Mouse (Mus musculus) ES-E14 (cell line): Measurements from ENCODE around the gene Tnfrsf17. TPM values are rescaled to one million over a fixed set of nuclear protein-coding genes. Genes with fewer than 3 reads are reported as not detected.

Source experiments
- DNase-seq: peaks from one replicate; pipeline ENCODE4 v3.0.0-alpha.2; 2013; ENCODE audit warnings: low read depth, low spot score
- H3K27ac ChIP-seq: 2 replicates; pipeline ENCODE4 v1.5.1; 2012; ENCODE audit warnings: low read depth, mild to moderate bottlenecking, low read length, moderate library complexity, mixed read lengths; ENCODE audit not compliant: poor library complexity, insufficient read depth, severe bottlenecking
- H3K36me3 ChIP-seq: 2 replicates; pipeline ENCODE4 v1.6.1; 2012; ENCODE audit warnings: mild to moderate bottlenecking, low read length, moderate library complexity, mixed read lengths; ENCODE audit not compliant: control insufficient read depth, poor library complexity, insufficient read depth, severe bottlenecking
- H3K4me1 ChIP-seq, 2 experiments: fragments of 150-350 bp in 1 of 2; sonication (generic) in 1 of 2; 2 replicates each; pipeline ENCODE4 v1.6.1; 2012; ENCODE audit warnings: low read length in 2 of 2, mild to moderate bottlenecking in 1 of 2, mixed read lengths in 1 of 2; ENCODE audit not compliant: control insufficient read depth in 2 of 2, insufficient read depth in 2 of 2, poor library complexity in 1 of 2
- H3K4me3 ChIP-seq, 2 experiments: fragments of 150-350 bp in 1 of 2; sonication (generic) in 1 of 2; 2 replicates each; pipeline ENCODE4 v1.5.1; 2012; ENCODE audit warnings: low read length in 2 of 2, low read depth in 1 of 2, mild to moderate bottlenecking in 1 of 2, mixed read lengths in 1 of 2; ENCODE audit not compliant: insufficient read depth in 1 of 2, poor library complexity in 1 of 2, severe bottlenecking in 1 of 2
- H3K9ac ChIP-seq: 2 replicates; pipeline ENCODE4 v1.6.1; 2012; ENCODE audit warnings: low read depth, mild to moderate bottlenecking, low read length, mixed read lengths; ENCODE audit not compliant: poor library complexity, insufficient read depth, severe bottlenecking
- H3K9me3 ChIP-seq: fragments of 150-350 bp; sonication (generic); 2 replicates; pipeline ENCODE4 v1.6.1; 2012; ENCODE audit warnings: low read depth, mild to moderate bottlenecking, low read length; ENCODE audit not compliant: control insufficient read depth, insufficient read depth
- CHD2 ChIP-seq: IDR thresholded peaks from 2 replicates; pipeline ENCODE4 v1.6.1; 2014; ENCODE audit warnings: mild to moderate bottlenecking, low read depth, low read length, inconsistent platforms
- HCFC1 ChIP-seq: IDR thresholded peaks from 2 replicates; pipeline ENCODE4 v1.6.1; 2012; ENCODE audit warnings: low read length, inconsistent platforms, borderline replicate concordance; ENCODE audit not compliant: insufficient read depth
- MAFK ChIP-seq: IDR thresholded peaks from 2 replicates; pipeline ENCODE4 v1.6.1; 2014; ENCODE audit warnings: mild to moderate bottlenecking, low read depth, low read length, inconsistent platforms; ENCODE audit not compliant: insufficient read depth
- ZC3H11A ChIP-seq: IDR thresholded peaks from 2 replicates; pipeline ENCODE4 v1.6.1; 2012; ENCODE audit warnings: low read depth, mild to moderate bottlenecking, inconsistent platforms, low read length, borderline replicate concordance
- ZNF384 ChIP-seq: IDR thresholded peaks from 2 replicates; pipeline ENCODE4 v1.6.1; 2012; ENCODE audit warnings: low read depth, low read length, inconsistent platforms
- in situ Hi-C, 2 experiments: fragments of 600-800 bp; cut with MboI; formaldehyde crosslinking; loops; one replicate each; pipeline ENCODE4 v1.15.1; 2025; ENCODE audit warnings: low sequenced_read_pairs in 2 of 2, inconsistent platforms in 1 of 2; ENCODE audit not compliant: unreplicated experiment in 2 of 2
- total RNA-seq: library from RNA; depleted of rRNA; stranded (reverse); fragments of 300-350 nt; gene quantifications from 2 replicates; pipeline ENCODE4 v1.2.3, GENCODE M21; 2012; rRNA removed

Gene Tnfrsf17
- total RNA-seq, 1 experiment = 0.45 TPM

GRCm38 (mm10) chr16:11365626-11366025 lies 52.0 kb downstream of the Tnfrsf17 start:
- no peak overlapping the region for H3K4me3 ChIP-seq
- H3K36me3 ChIP-seq = peaks cover 3% of the 10 kb centered on the region; the same call in 1 of the 2 replicates
- no peaks in the 10 kb centered on the region for H3K9me3 ChIP-seq
- DNase-seq = no peak
- H3K27ac ChIP-seq = no peak overlapping the region
- H3K9ac ChIP-seq = no peak overlapping the region
- H3K4me1 ChIP-seq = peaks cover 4 to 23% of the 10 kb centered on the region in 2 experiments; a peak in 3 of 4 replicates
- no peak for TF ChIP-seq HCFC1
- no peak for TF ChIP-seq CHD2
- no peak for TF ChIP-seq MAFK
- TF ChIP-seq ZNF384 = no peak
- no peak for TF ChIP-seq ZC3H11A
- in situ Hi-C loops = no loop called here

GRCm38 (mm10) chr16:11366851-11367250 lies 53.2 kb downstream of the Tnfrsf17 start:
- no peak for DNase-seq
- peaks cover 4 to 19% of the 10 kb centered on the region in 2 experiments; a peak in 3 of 4 replicates for H3K4me1 ChIP-seq
- in situ Hi-C loops = no loop called here
- peaks cover 3% of the 10 kb centered on the region; the same call in 1 of the 2 replicates for H3K36me3 ChIP-seq
- H3K4me3 ChIP-seq = no peak overlapping the region
- no peaks in the 10 kb centered on the region for H3K9me3 ChIP-seq
- H3K9ac ChIP-seq = no peak overlapping the region
- H3K27ac ChIP-seq = no peak overlapping the region
- no peak for TF ChIP-seq MAFK

DNA sequence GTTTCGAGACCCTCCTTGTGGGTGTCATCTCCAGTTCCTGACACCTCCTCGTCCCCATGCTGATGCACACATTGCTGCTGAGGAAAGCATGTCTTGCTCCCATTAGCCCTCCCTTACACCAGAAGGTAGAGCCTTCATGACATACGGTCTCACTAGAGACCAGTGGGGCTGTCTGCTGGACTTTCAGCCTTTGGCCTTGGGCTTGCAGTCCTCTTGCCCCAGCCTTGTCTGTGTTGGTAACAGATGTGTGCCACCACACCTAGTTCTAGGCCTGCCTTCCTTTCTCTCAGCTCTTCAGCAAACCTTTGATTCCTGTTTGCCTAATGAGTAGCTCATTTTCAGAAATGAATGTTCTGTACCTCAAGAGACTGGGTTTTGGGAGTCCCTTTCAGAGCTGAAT lies 54.8 kb downstream of the Tnfrsf17 start:
- no peaks in the 10 kb centered on the region for H3K9me3 ChIP-seq
- no peak for DNase-seq
- no peak overlapping the region for H3K27ac ChIP-seq
- no peak overlapping the region for H3K4me3 ChIP-seq
- H3K9ac ChIP-seq = no peak overlapping the region
- TF ChIP-seq CHD2 = no peak
- TF ChIP-seq ZC3H11A = no peak
- no peak for TF ChIP-seq ZNF384
- TF ChIP-seq MAFK = no peak
- TF ChIP-seq HCFC1 = no peak
- H3K36me3 ChIP-seq = peaks cover 3% of the 10 kb centered on the region; the same call in 1 of the 2 replicates
- H3K4me1 ChIP-seq = peaks cover 4 to 19% of the 10 kb centered on the region in 2 experiments; a peak in 3 of 4 replicates
- in situ Hi-C loops = no loop called here

- Histone ChIP-seq H3K9me3 (no peaks in the 10 kb centered on the region), H3K4me3 (no peak overlapping the region), H3K36me3 (peaks cover 3% of the 10 kb centered on the region; the same call in 1 of the 2 replicates), H3K27ac (no peak overlapping the region), H3K9ac (no peak overlapping the region), H3K4me1 (peaks cover 4 to 19% of the 10 kb centered on the region in 2 experiments; a peak in 3 of 4 replicates)
- TF ChIP-seq HCFC1 (no peak), ZNF384 (no peak)
- no peak for DNase-seq
- in situ Hi-C loops = no loop called here
These were observed 55.5 kb downstream of the Tnfrsf17 start for GRCm38 (mm10) chr16:11369162-11369561.

GRCm38 (mm10) chr16:11369642-11370041 lies 56.0 kb downstream of the Tnfrsf17 start:
- H3K36me3 ChIP-seq = peaks cover 3% of the 10 kb centered on the region; the same call in 1 of the 2 replicates
- H3K4me1 ChIP-seq = peaks cover 4 to 19% of the 10 kb centered on the region in 2 experiments; a peak in 3 of 4 replicates
- H3K9me3 ChIP-seq = no peaks in the 10 kb centered on the region
- no peak for DNase-seq
- no peak for TF ChIP-seq HCFC1
- TF ChIP-seq MAFK = no peak
- TF ChIP-seq ZNF384 = no peak
- no peak for TF ChIP-seq CHD2
- no peak for TF ChIP-seq ZC3H11A
- H3K27ac ChIP-seq = no peak overlapping the region
- H3K4me3 ChIP-seq = no peak overlapping the region
- H3K9ac ChIP-seq = no peak overlapping the region
- in situ Hi-C loops = no loop called here

Other genes with a start within 250 kb of the Tnfrsf17 start
- gene Litaf, start 247.7 kb upstream of the Tnfrsf17 start, total RNA-seq = 23.1 and 25.9 TPM in 2 replicates
- 26.0 and 28.6 TPM in 2 replicates for gene Txndc11, start 179.2 kb upstream of the Tnfrsf17 start, total RNA-seq
- gene Zc3h7a, start 137.4 kb upstream of the Tnfrsf17 start, total RNA-seq = 57.3 and 59.2 TPM in 2 replicates
- gene Rsl1d1, start 110.5 kb upstream of the Tnfrsf17 start, total RNA-seq = 167 and 203 TPM in 2 replicates
- gene Gspt1, start 59.5 kb upstream of the Tnfrsf17 start, total RNA-seq = 76.1 and 89.8 TPM in 2 replicates
- 9.6 and 13.4 TPM in 2 replicates for gene Snx29, start 9.1 kb downstream of the Tnfrsf17 start, total RNA-seq